In the genomic region with DNA sequence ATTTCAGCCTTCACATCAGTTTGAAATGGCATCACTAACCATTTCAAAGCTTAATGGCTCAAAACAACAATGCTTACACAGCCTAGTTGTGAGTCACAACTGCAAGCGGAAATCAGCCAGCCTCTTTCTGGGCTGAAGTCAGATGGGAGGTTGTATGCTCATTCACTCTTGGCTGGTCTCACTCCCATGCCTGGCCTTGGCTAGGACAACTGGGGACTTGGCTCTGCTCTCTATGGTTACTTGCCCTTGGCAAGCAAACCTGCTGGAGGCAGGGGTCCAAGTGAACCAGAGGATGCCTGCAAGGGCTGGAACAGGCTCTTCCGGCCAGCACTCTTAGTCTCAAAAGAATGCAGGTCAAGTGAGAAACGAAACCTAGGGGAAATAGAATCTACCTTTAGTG, we compare ENCODE assay signal across 8 mouse cellular contexts.
DNase-seq lines count a peak whose midpoint lies in the region; ATAC-seq and TF ChIP-seq lines count a peak whose summit lies in the region.

No protein-coding gene starts in this region.

- no peak overlapping the region for H3K9ac ChIP-seq in forebrain, embryonic 15.5 days (replicated peaks)
- no peak overlapping the region for H3K9ac ChIP-seq in stomach, postnatal 0 days (ENCODE audit: low read length)

- no peak overlapping the region for H3K4me2 ChIP-seq in forebrain, embryonic 15.5 days (replicated peaks)
- no peak overlapping the region for H3K4me2 ChIP-seq in stomach, postnatal 0 days (replicated peaks; ENCODE audit: low read depth)

- no peak for TF ChIP-seq EP300 in stomach, postnatal 0 days (optimal IDR thresholded peaks at IDR 0.05)

- DNase-seq in forebrain, embryonic 10.5 days (ENCODE audit: extremely low spot score, low spot score) = no peak
- DNase-seq in 3134 (ENCODE audit: extremely low read depth, insufficient read length, low spot score) = peak; percentile 67
- DNase-seq in cerebellum, adult 9-11 months = peak; percentile 97
- peak; percentile 3 to 12 for DNase-seq in heart, postnatal 10 days
- DNase-seq in left cerebral cortex, postnatal 4 days = peak; percentile 97
- DNase-seq in stomach, postnatal 0 days (ENCODE audit: low spot score) = no peak

- TF ChIP-seq CTCF in stomach, postnatal 0 days (IDR thresholded peaks at IDR 0.05; ENCODE audit: low read depth) = no peak

- H3K27ac ChIP-seq in forebrain, embryonic 15.5 days (replicated peaks) = no peak overlapping the region
- H3K27ac ChIP-seq in forebrain, embryonic 10.5 days = no peak overlapping the region
- no peak overlapping the region for H3K27ac ChIP-seq in stomach, postnatal 0 days (replicated peaks)

- H3K9me3 ChIP-seq in forebrain, embryonic 15.5 days = no peaks in the 10 kb centered on the region
- H3K9me3 ChIP-seq in forebrain, embryonic 10.5 days = no peaks in the 10 kb centered on the region
- no peaks in the 10 kb centered on the region for H3K9me3 ChIP-seq in stomach, postnatal 0 days (ENCODE audit: control insufficient read depth, low read length)

- no peaks in the 10 kb centered on the region for H3K27me3 ChIP-seq in forebrain, embryonic 15.5 days
- H3K27me3 ChIP-seq in forebrain, embryonic 10.5 days (ENCODE audit: poor library complexity, severe bottlenecking) = no peaks in the 10 kb centered on the region
- H3K27me3 ChIP-seq in stomach, postnatal 0 days (ENCODE audit: control insufficient read depth, insufficient read depth, low read length) = no peaks in the 10 kb centered on the region

- peak; percentile 82 for ATAC-seq in forebrain, embryonic 15.5 days (replicated peaks)
- ATAC-seq in stomach, postnatal 0 days (ENCODE audit: low FRiP score, low TSS enrichment) = no peak
- ATAC-seq in activated CD4-positive, CD25-positive, alpha-beta regulatory T cell, adult 4 months = no peak

- intact Hi-C loops in heart, postnatal 10 days (cut with DNase I) = no loop called here
- intact Hi-C loops in left cerebral cortex, postnatal 4 days (cut with DNase I) = no loop called here

- H3K4me1 ChIP-seq in forebrain, embryonic 15.5 days = no peaks in the 10 kb centered on the region
- H3K4me1 ChIP-seq in forebrain, embryonic 10.5 days = no peaks in the 10 kb centered on the region
- H3K4me1 ChIP-seq in stomach, postnatal 0 days (replicated peaks; ENCODE audit: control insufficient read depth, insufficient read depth) = no peaks in the 10 kb centered on the region

- WGBS in forebrain, embryonic 15.5 days = 74% methylated on average over 3 of the region's 3 CpGs
- WGBS in forebrain, embryonic 10.5 days = 97% methylated on average over 3 of the region's 3 CpGs
- 81% methylated on average over 3 of the region's 3 CpGs for WGBS in stomach, postnatal 0 days

- H3K36me3 ChIP-seq in forebrain, embryonic 15.5 days = no peaks in the 10 kb centered on the region
- no peaks in the 10 kb centered on the region for H3K36me3 ChIP-seq in forebrain, embryonic 10.5 days (replicated peaks)
- H3K36me3 ChIP-seq in stomach, postnatal 0 days (ENCODE audit: control insufficient read depth, insufficient read depth, low read length) = no peaks in the 10 kb centered on the region

- H3K4me3 ChIP-seq in forebrain, embryonic 15.5 days = no peak overlapping the region
- H3K4me3 ChIP-seq in forebrain, embryonic 10.5 days = no peak overlapping the region
- H3K4me3 ChIP-seq in stomach, postnatal 0 days (ENCODE audit: low read depth, low read length) = no peak overlapping the region

Comparison
In these comparisons a context has a peak if more than half of its experiments do, and no peak if none do; other contexts are left out.
1. DNase-seq: peak in 3134 (single experiment), cerebellum, adult 9-11 months (single experiment), heart, postnatal 10 days (2 of 2) and left cerebral cortex, postnatal 4 days (single experiment); none in forebrain, embryonic 10.5 days (single experiment) and stomach, postnatal 0 days (single experiment).